ENCODE assay signal across 8 mouse cellular contexts in the genomic region with DNA sequence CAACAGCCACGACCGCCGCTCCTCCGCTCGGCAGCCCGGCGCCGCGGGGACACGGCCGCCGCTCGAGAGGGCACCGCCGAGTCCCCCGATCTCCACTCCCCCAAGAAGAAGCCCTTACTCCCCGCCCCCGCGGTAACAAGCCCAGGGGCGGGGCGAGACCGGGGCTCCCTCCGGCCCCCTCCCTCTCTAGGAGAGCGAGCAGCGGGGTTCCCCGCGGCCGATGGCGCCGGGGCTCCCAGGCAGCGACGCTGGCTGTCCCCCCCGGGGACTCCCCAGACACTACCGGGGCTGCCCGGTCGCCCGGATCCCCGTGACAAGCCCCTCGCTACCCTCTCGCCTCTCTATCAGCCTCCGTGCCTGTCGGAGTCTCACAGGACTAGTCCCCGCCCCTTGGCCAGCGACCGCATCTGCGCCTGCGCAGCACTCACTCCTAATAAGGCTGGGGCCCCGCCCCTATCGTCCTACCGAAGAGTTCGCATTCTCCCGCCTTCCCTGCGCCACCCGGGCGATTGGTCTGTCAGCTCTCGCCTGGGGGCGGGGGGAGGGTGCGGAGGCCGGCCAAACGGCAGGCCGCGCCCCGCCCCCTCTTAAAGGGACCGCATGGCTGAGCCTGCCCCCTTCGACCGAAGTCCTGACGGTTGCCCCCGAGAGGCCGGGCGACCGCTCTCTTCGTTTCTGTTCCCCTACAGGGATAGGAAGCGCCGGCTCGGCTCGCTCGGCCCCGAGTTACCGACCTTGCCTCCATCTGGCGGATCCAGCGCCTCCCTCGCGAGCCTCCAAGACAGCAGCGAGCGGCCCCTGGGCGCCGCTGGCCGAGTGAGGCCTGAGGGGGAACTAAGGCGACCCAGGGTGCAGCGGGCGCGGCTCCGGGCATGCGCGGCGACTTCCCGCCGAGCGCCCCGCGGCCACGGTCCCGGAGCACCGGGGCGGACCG. TPM values are rescaled to one million over a fixed set of nuclear protein-coding genes. Genes with fewer than 3 reads are reported as not detected.
DNase-seq lines count a peak whose midpoint lies in the region; ATAC-seq lines count a peak whose summit lies in the region.

A gene (minus strand): TSS at position 780 of the 934 bp plus-strand sequence.

- H3K4me3 ChIP-seq in hindbrain, embryonic 16.5 days (ENCODE audit: low read length): peak within 1 kb of the TSS; percentile 96
- peak within 1 kb of the TSS; percentile 66 for H3K4me3 ChIP-seq in macrophage (ENCODE audit: inconsistent target)

- H3K36me3 ChIP-seq in hindbrain, embryonic 16.5 days (ENCODE audit: control insufficient read depth, insufficient read depth, low read length): no peaks in the 10 kb centered on the region
- H3K36me3 ChIP-seq in macrophage (ENCODE audit: inconsistent target): no peaks in the 10 kb centered on the region

- peak; percentile 95 for ATAC-seq in hindbrain, embryonic 16.5 days

- no peaks in the 10 kb centered on the region for H3K9me3 ChIP-seq in hindbrain, embryonic 16.5 days (ENCODE audit: control insufficient read depth, low read length)

- H3K27ac ChIP-seq in hindbrain, embryonic 16.5 days (ENCODE audit: low read depth, low read length): peak within 1 kb of the TSS; percentile 95
- peak within 1 kb of the TSS; percentile 69 for H3K27ac ChIP-seq in macrophage

- peak within 1 kb of the TSS; percentile 91 for H3K4me2 ChIP-seq in hindbrain, embryonic 16.5 days (ENCODE audit: low read length)

- H3K79me2 ChIP-seq in macrophage (ENCODE audit: inconsistent target): peaks cover 73% of the 10 kb centered on the region

- WGBS in hindbrain, embryonic 16.5 days: under 1% methylated on average over 87 of the region's 106 CpGs
- WGBS in macrophage (ENCODE audit: missing documents): under 1% methylated on average over 84 of the region's 106 CpGs

- peaks cover 3% of the 10 kb centered on the region for H3K4me1 ChIP-seq in hindbrain, embryonic 16.5 days (ENCODE audit: control insufficient read depth, insufficient read depth, low read depth, low read length)

- DNase-seq in WW6 (ENCODE audit: low read depth, low spot score): peak; percentile 100
- peak; percentile 99 to 100 for DNase-seq in cerebellum, postnatal 4 days (ENCODE audit: low spot score in 2 of 2)
- DNase-seq in gastrocnemius, adult 18-20 months (ENCODE audit: low spot score): peak; percentile 100
- peak; percentile 100 for DNase-seq in left cerebral cortex, adult 18-20 months (ENCODE audit: low spot score in 2 of 2)
- DNase-seq in right cerebral cortex, adult 18-20 months: peak; percentile 100
- DNase-seq in urinary bladder, postnatal 10 days (ENCODE audit: low spot score): peak; percentile 100

- H3K9ac ChIP-seq in hindbrain, embryonic 16.5 days (ENCODE audit: low read depth, low read length): peak within 1 kb of the TSS; percentile 94

- H3K27me3 ChIP-seq in hindbrain, embryonic 16.5 days (replicated peaks; ENCODE audit: control insufficient read depth, insufficient read depth, low read length): no peaks in the 10 kb centered on the region

RNA-seq across cellular contexts. Expression of the gene that starts here (rescaled TPM):
- 10 to 100 TPM; 17.9 to 18.6 TPM for total RNA-seq in gastrocnemius, adult 18-20 months (2021)
- 4.6 and 6.5 TPM in 2 replicates for polyA plus RNA-seq in hindbrain, embryonic 16.5 days (2015; fragmentation: Nextera tagmentation; extraction: Ambion mirVana)
- total RNA-seq in left cerebral cortex, adult 18-20 months (2021): 10 to 100 TPM; 53.2 to 53.6 TPM
- total RNA-seq in macrophage (2018; cell fraction: chromatin; rRNA removed): 10 to 100 TPM in 24 of 26 experiments, 1 to 10 TPM in 2; 9.6 to 43.9 (median 24.9) TPM
- 10 to 100 TPM in 24 of 26 experiments, 1 to 10 TPM in 2; 8.4 to 26.5 (median 12.9) TPM for total RNA-seq in macrophage (2018; cell fraction: cytosol; rRNA removed)
- 10 to 100 TPM; 18.4 to 77.4 (median 40.8) TPM for total RNA-seq in macrophage (2018; cell fraction: nucleus; rRNA removed)
- polyA plus RNA-seq in macrophage (2018): 12.1 to 21.8 TPM (median 18.8 TPM) in 3 replicates

Comparison
In these comparisons a context has a peak if more than half of its experiments do, and no peak if none do; other contexts are left out.
1. Peak in every context shown above with its lines: DNase-seq, ATAC-seq, H3K4me3 ChIP-seq and H3K27ac ChIP-seq.